Mouse (Mus musculus) macrophage (primary cell): ENCODE measurements around the gene Ugt8a. TPM values are rescaled to one million over a fixed set of nuclear protein-coding genes. Genes with fewer than 3 reads are reported as not detected.

Source experiments
- H3K27ac ChIP-seq: fragments of 350-480 bp; formaldehyde crosslinking; 2 replicates; pipeline ENCODE4 v1.9.0; 2021
- H3K36me3 ChIP-seq: fragments of 350-480 bp; formaldehyde crosslinking; 2 replicates; pipeline ENCODE4 v1.9.0; 2021; ENCODE audit errors: inconsistent target
- H3K4me3 ChIP-seq: fragments of 350-480 bp; formaldehyde crosslinking; 2 replicates; pipeline ENCODE4 v1.9.0; 2021; ENCODE audit errors: inconsistent target
- H3K79me2 ChIP-seq: fragments of 350-480 bp; formaldehyde crosslinking; 2 replicates; pipeline ENCODE4 v1.9.0; 2021; ENCODE audit errors: inconsistent target
- WGBS: methylation state at CpG from one replicate; pipeline ENCODE4 v1.1.7; 2026; ENCODE audit warnings: inconsistent platforms; ENCODE audit not compliant: missing documents; 5-methylcytosine and 5-hydroxymethylcytosine counted together
- polyA plus RNA-seq: library from polyadenylated mRNA; stranded (reverse); fragments of 250-400 nt; gene quantifications from 3 replicates; pipeline ENCODE4 v1.2.4, GENCODE M21; 2018; ENCODE audit warnings: inconsistent platforms
- total RNA-seq, 78 experiments: library from RNA; depleted of rRNA; stranded (reverse); fragments of 250-400 nt; gene quantifications; 1 replicate in 9 of 78; 2 replicates in 24 of 78; 3 replicates in 43 of 78; 4 replicates in 2 of 78; pipeline ENCODE4 v1.2.4; 2018; ENCODE audit warnings: inconsistent platforms in 56 of 78

The Ugt8a gene
- not detected for total RNA-seq (2018; cell fraction: chromatin; rRNA removed)
- total RNA-seq (2018; cell fraction: cytosol; rRNA removed): not detected
- total RNA-seq (2018; cell fraction: nucleus; rRNA removed): not detected
- polyA plus RNA-seq: not detected in 3 replicates

GRCm38 (mm10) chr3:125938092-125938755 lies at the start of gene Ugt8a:
TSS of gene Ugt8a (minus strand) at chr3:125938619.
- WGBS: 4% methylated on average over 80 of the region's 85 CpGs
- H3K27ac ChIP-seq: no peak within 1 kb of the TSS
- H3K79me2 ChIP-seq: no peaks in the 10 kb centered on the region
- no peaks in the 10 kb centered on the region for H3K36me3 ChIP-seq
- H3K4me3 ChIP-seq: no peak within 1 kb of the TSS

- Histone ChIP-seq H3K4me3 (no peak overlapping the region), H3K79me2 (no peaks in the 10 kb centered on the region), H3K27ac (no peak overlapping the region), H3K36me3 (no peaks in the 10 kb centered on the region)
Observed at GRCm38 (mm10) chr3:125986639-125987038, 48.2 kb upstream of the Ugt8a start.

- Histone ChIP-seq H3K4me3 (no peak overlapping the region), H3K27ac (no peak overlapping the region), H3K79me2 (no peaks in the 10 kb centered on the region), H3K36me3 (no peaks in the 10 kb centered on the region)
- WGBS: 56% methylated on average over 2 of the region's 2 CpGs
Observed at GRCm38 (mm10) chr3:125983707-125984420, 45.4 kb upstream of the Ugt8a start.

GRCm38 (mm10) chr3:125979475-125979874 lies 41.1 kb upstream of the Ugt8a start:
- H3K4me3 ChIP-seq: no peak overlapping the region
- no peak overlapping the region for H3K27ac ChIP-seq
- no peaks in the 10 kb centered on the region for H3K36me3 ChIP-seq
- WGBS: 50% methylated on average over 3 of the region's 3 CpGs
- no peaks in the 10 kb centered on the region for H3K79me2 ChIP-seq

- H3K36me3 ChIP-seq: no peaks in the 10 kb centered on the region
- no peak overlapping the region for H3K4me3 ChIP-seq
- 73% methylated on average over 4 of the region's 4 CpGs for WGBS
- no peak overlapping the region for H3K27ac ChIP-seq
- H3K79me2 ChIP-seq: no peaks in the 10 kb centered on the region
Observed at GRCm38 (mm10) chr3:125975899-125976298, 37.5 kb upstream of the Ugt8a start.

GRCm38 (mm10) chr3:125969458-125969857 lies 31.0 kb upstream of the Ugt8a start:
- no peaks in the 10 kb centered on the region for H3K36me3 ChIP-seq
- no peaks in the 10 kb centered on the region for H3K79me2 ChIP-seq
- no peak overlapping the region for H3K27ac ChIP-seq
- WGBS: 84% methylated on average over 4 of the region's 4 CpGs
- no peak overlapping the region for H3K4me3 ChIP-seq

GRCm38 (mm10) chr3:125956196-125956885 lies 17.9 kb upstream of the Ugt8a start:
- Histone ChIP-seq H3K36me3 (no peaks in the 10 kb centered on the region), H3K4me3 (no peak overlapping the region), H3K79me2 (no peaks in the 10 kb centered on the region), H3K27ac (no peak overlapping the region)
- WGBS: 89% methylated on average over 3 of the region's 3 CpGs

GRCm38 (mm10) chr3:125954881-125955280 lies 16.5 kb upstream of the Ugt8a start:
- Histone ChIP-seq H3K4me3 (no peak overlapping the region), H3K36me3 (no peaks in the 10 kb centered on the region), H3K27ac (no peak overlapping the region), H3K79me2 (no peaks in the 10 kb centered on the region)
- 92% methylated on average over 1 of the region's 1 CpGs for WGBS

- no peaks in the 10 kb centered on the region for H3K36me3 ChIP-seq
- H3K27ac ChIP-seq: no peak overlapping the region
- no peaks in the 10 kb centered on the region for H3K79me2 ChIP-seq
- H3K4me3 ChIP-seq: no peak overlapping the region
- 87% methylated on average over 3 of the region's 3 CpGs for WGBS
Observed at GRCm38 (mm10) chr3:125940811-125941210, 2.4 kb upstream of the Ugt8a start.

- no peak overlapping the region for H3K4me3 ChIP-seq
- no peak overlapping the region for H3K27ac ChIP-seq
- no peaks in the 10 kb centered on the region for H3K79me2 ChIP-seq
- H3K36me3 ChIP-seq: no peaks in the 10 kb centered on the region
- WGBS: 5% methylated on average over 26 of the region's 37 CpGs
Observed at GRCm38 (mm10) chr3:125938756-125939109, 314 bp upstream of the Ugt8a start.

- no peak overlapping the region for H3K4me3 ChIP-seq
- no peak overlapping the region for H3K27ac ChIP-seq
- H3K36me3 ChIP-seq: no peaks in the 10 kb centered on the region
- WGBS: 8% methylated on average over 42 of the region's 43 CpGs
- H3K79me2 ChIP-seq: no peaks in the 10 kb centered on the region
Observed at GRCm38 (mm10) chr3:125937536-125938091, 805 bp downstream of the Ugt8a start.

GRCm38 (mm10) chr3:125935796-125936195 lies 2.6 kb downstream of the Ugt8a start:
- Histone ChIP-seq H3K4me3 (no peak overlapping the region), H3K36me3 (no peaks in the 10 kb centered on the region)

GRCm38 (mm10) chr3:125932594-125933237 lies 5.7 kb downstream of the Ugt8a start:
- 72% methylated on average over 3 of the region's 3 CpGs for WGBS
- no peaks in the 10 kb centered on the region for H3K36me3 ChIP-seq
- no peaks in the 10 kb centered on the region for H3K79me2 ChIP-seq
- H3K27ac ChIP-seq: no peak overlapping the region
- no peak overlapping the region for H3K4me3 ChIP-seq

More at GRCm38 (mm10) chr3:125935796-125936195, 2.6 kb downstream of the Ugt8a start:
- Histone ChIP-seq H3K79me2 (no peaks in the 10 kb centered on the region), H3K27ac (no peak overlapping the region)

GRCm38 (mm10) chr3:125931059-125931458 lies 7.4 kb downstream of the Ugt8a start:
- Histone ChIP-seq H3K27ac (no peak overlapping the region), H3K79me2 (no peaks in the 10 kb centered on the region), H3K36me3 (no peaks in the 10 kb centered on the region), H3K4me3 (no peak overlapping the region)
- WGBS: 86% methylated on average over 1 of the region's 1 CpGs
